24 mouse cellular contexts compared by ENCODE assay signal in genomic region chr13:92237016-92237415, GRCm38 (mm10).
DNase-seq lines count a peak whose midpoint lies in the region; TF ChIP-seq lines count a peak whose summit lies in the region.
"Had no signal": no experiment of that assay in that cellular context is flagged by ENCODE, and none has a peak within 500 bp of the region (broad histone marks: within the 10 kb centered on the region; RNA-seq: fewer than 3 reads in every experiment).

No protein-coding gene starts in this region.

- intact Hi-C loops in left cerebral cortex, adult 2 months (cut with DNase I), result loop anchor here (5.0 kb wide), 2 partner anchors 110 to 185 kb away; no protein-coding TSS in a partner anchor
- intact Hi-C loops in left cerebral cortex, postnatal 14 days (cut with DNase I), result loop anchor here (5.0 to 10.0 kb wide), 2 partner anchors 75 to 102 kb away; partner anchors contain the start of gene Rasgrf2

- no peak for TF ChIP-seq CTCF in left cerebral cortex, adult 2 months (IDR thresholded peaks at IDR 0.05)
- TF ChIP-seq CTCF in olfactory bulb, adult 2 months (IDR thresholded peaks at IDR 0.05; ENCODE audit: insufficient read depth, low read depth, low read length), result no peak

- WGBS in olfactory bulb, adult 2 months, result 54% methylated on average over 4 of the region's 4 CpGs

- H3K4me1 ChIP-seq in olfactory bulb, adult 2 months (ENCODE audit: control insufficient read depth, insufficient read depth, low read length), result peaks cover 3% of the 10 kb centered on the region
- H3K4me1 ChIP-seq: embryonic facial prominence, embryonic 10.5 days; embryonic facial prominence, embryonic 13.5 days; forebrain, embryonic 13.5 days; heart, embryonic 15.5 days; hindbrain, embryonic 10.5 days; hindbrain, embryonic 13.5 days had no signal

- no peak overlapping the region for H3K4me3 ChIP-seq in left cerebral cortex, adult 2 months
- H3K4me3 ChIP-seq in olfactory bulb, adult 2 months (ENCODE audit: insufficient read depth, low read depth, low read length), result no peak overlapping the region
- H3K4me3 ChIP-seq: embryonic facial prominence, embryonic 10.5 days; embryonic facial prominence, embryonic 13.5 days; erythroblast, embryonic 14.5 days; forebrain, embryonic 13.5 days; heart, embryonic 12.5 days; heart, embryonic 15.5 days; hindbrain, embryonic 10.5 days; hindbrain, embryonic 13.5 days had no signal

- peak overlapping the region; percentile 76 for H3K27ac ChIP-seq in left cerebral cortex, adult 2 months
- H3K27ac ChIP-seq in olfactory bulb, adult 2 months (ENCODE audit: insufficient read depth, low read depth, low read length), result peak overlapping the region; percentile 56; the same call in 1 of the 2 replicates
- H3K27ac ChIP-seq: embryonic facial prominence, embryonic 10.5 days; embryonic facial prominence, embryonic 13.5 days; forebrain, embryonic 13.5 days; heart, embryonic 15.5 days; hindbrain, embryonic 10.5 days; hindbrain, embryonic 13.5 days had no signal

- no peak for DNase-seq in left cerebral cortex, adult 2 months (ENCODE audit: extremely low spot score in 1 of 2, low spot score in 2 of 2)
- no peak for DNase-seq in left cerebral cortex, postnatal 14 days (ENCODE audit: low spot score in 2 of 2)
- peak; percentile 39 for DNase-seq in brain, adult 2 months (ENCODE audit: low read depth, low spot score)
- DNase-seq in cerebellum, adult 11-12 months, result no peak
- no peak for DNase-seq in kidney, postnatal 14 days
- DNase-seq: adrenal gland, adult 8-10 months; adrenal gland, postnatal 25 days; cerebellum, adult 2 months; cerebellum, adult 9-11 months; cerebellum, postnatal 25 days; embryo, embryonic 11 days; gastrocnemius, postnatal 25 days; heart, adult 18-20 months; heart, postnatal 10 days; heart, postnatal 36 days had no signal

- no peak for TF ChIP-seq POLR2A in olfactory bulb, adult 2 months (IDR thresholded peaks at IDR 0.05; ENCODE audit: insufficient read depth, low read depth, low read length)
